Mouse (Mus musculus): ENCODE results near the gene Sobp. TPM values are rescaled to one million over a fixed set of nuclear protein-coding genes. Genes with fewer than 3 reads are reported as not detected.

The Sobp gene
- total RNA-seq, 2 experiments from 2014 or later: 79.9 to 91.3 TPM

- no peak for DNase-seq (ENCODE audit: extremely low spot score in 1 of 2, low spot score in 1 of 2)
These were observed 172.2 kb downstream of the Sobp start for GRCm38 (mm10) chr10:43002066-43002678.

DNA sequence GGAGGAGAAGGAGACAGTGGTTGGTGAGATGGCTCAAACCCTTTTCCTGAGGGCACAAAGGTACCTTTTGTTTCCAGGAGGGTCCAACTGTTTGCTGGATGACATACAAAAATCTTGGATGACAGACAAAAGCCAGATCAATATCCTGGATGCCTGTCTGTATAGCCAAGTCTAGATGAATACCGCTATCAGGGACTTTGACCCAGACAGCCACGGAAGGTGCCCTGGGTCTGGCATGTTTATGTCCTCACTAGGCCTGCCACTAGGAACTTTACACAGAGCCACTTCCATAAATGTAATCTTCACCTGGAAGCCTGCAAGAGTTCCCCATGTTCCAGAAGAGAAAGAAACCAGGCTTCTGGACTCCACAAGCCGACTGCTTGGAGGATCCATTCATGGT lies 172.9 kb downstream of the Sobp start:
- DNase-seq (ENCODE audit: extremely low spot score in 1 of 2, low spot score in 1 of 2): no peak

DNA sequence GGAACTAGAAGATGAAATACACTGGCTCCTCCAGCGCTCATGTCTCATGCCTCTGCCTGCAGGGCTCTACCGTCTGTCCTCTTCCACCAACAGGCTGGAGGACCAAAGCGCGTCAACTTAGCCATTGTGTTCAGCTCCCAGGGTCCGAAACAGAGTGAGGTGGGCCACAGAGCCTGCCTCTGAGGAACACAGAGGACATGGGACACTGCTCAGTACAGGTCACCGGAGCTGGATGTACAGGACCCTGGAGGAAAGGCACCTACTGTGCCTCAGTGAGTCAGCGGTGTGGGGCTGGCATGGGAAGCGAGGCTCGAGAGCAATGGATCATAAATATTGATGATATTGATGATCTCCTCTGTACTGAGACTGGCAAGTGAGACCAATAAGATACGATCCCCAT lies 175.0 kb downstream of the Sobp start:
- DNase-seq (ENCODE audit: extremely low spot score in 1 of 2, low spot score in 1 of 2): no peak

GRCm38 (mm10) chr10:42997278-42997677 lies 177.1 kb downstream of the Sobp start:
- DNase-seq (ENCODE audit: extremely low spot score in 1 of 2, low spot score in 1 of 2): no peak

DNA sequence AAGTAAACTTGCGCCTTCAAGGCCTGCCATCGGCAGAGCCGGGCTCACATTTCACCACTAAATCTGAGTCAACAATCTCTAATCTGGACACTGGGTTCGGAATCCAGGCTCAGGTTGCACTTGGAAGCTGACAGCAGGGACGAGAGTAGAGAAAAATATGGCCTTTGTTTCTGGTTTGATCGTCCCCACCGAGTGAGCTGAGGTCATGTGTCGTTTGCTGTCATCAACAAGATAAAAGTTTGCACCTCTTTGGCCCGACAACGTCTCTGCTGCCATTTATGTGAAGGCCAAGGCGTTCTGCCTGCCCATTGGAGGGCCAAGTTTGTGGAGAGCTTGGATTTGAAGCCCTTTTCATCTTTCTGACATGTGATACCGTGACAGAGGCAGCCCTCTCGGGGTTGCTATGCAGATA lies 178.8 kb downstream of the Sobp start:
- DNase-seq (ENCODE audit: extremely low spot score in 1 of 2, low spot score in 1 of 2): no peak

- no peak for DNase-seq (ENCODE audit: extremely low spot score in 1 of 2, low spot score in 1 of 2)
These were observed 180.0 kb downstream of the Sobp start for GRCm38 (mm10) chr10:42994331-42994782.

DNA sequence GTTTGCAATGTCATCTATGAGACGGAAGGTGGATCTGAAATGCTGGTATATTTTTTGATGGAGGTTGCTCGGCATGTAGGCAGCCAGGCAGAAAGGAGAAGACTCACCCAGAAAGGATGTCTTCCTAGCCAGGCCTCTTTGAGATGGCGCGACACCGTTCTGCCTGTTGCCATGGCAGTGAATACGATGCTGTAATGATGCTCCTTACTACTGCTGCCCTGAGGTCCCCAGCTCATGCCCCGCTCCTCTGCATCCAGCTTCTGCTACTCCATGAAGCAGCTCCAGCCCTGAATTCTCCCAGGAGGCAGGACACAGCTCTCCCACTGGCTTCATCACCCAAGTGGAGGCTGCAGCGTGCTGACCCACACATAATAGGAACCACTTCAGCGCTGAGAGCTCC lies 183.3 kb downstream of the Sobp start:
- no peak for DNase-seq (ENCODE audit: extremely low spot score in 1 of 2, low spot score in 1 of 2)

DNA sequence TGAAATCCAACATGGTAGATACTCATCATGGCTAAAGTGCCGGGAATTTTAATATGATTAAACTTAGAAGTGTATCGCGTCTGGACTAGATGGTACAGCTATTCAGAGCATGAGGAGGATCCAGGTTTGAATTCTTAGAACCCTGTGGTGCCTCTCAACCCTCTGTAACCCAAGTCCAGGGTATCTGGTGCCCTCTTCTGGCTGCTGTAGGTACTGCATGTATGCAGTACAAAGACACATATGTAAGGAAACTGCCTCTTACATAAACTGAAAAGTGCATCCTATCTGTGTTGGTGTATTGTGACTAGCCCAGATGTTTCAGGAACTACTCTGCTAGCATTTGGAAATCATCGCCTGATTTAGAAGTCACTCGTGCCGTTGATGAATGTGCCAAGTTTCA lies 184.4 kb downstream of the Sobp start:
- DNase-seq (ENCODE audit: extremely low spot score in 1 of 2, low spot score in 1 of 2): peak in 1 of 2 experiments; percentile 74

GRCm38 (mm10) chr10:42988627-42989026 lies 185.7 kb downstream of the Sobp start:
- DNase-seq (ENCODE audit: extremely low spot score in 1 of 2, low spot score in 1 of 2): no peak

- DNase-seq (ENCODE audit: extremely low spot score in 1 of 2, low spot score in 1 of 2): peak in 1 of 2 experiments; percentile 15
These were observed 186.7 kb downstream of the Sobp start for GRCm38 (mm10) chr10:42987594-42988052.

DNA sequence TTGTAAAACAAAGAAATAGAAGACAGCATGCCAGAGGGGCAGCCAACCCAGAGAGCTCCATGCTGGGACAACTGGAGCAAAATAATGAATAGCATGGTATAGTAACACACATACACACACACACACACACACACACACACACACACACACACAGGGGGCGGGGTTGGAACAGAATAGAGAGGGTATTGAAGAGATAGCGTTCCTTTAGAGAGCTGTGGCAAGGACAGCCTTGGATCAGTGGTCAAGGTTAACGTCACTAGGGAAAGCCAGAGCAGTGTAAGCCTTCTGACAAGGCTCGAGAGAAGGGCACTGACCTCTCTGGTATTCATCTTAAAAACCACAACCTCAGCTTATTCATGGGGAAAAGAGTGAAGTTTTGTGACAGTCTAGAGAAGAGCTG lies 189.4 kb downstream of the Sobp start:
- no peak for DNase-seq (ENCODE audit: extremely low spot score in 1 of 2, low spot score in 1 of 2)

DNA sequence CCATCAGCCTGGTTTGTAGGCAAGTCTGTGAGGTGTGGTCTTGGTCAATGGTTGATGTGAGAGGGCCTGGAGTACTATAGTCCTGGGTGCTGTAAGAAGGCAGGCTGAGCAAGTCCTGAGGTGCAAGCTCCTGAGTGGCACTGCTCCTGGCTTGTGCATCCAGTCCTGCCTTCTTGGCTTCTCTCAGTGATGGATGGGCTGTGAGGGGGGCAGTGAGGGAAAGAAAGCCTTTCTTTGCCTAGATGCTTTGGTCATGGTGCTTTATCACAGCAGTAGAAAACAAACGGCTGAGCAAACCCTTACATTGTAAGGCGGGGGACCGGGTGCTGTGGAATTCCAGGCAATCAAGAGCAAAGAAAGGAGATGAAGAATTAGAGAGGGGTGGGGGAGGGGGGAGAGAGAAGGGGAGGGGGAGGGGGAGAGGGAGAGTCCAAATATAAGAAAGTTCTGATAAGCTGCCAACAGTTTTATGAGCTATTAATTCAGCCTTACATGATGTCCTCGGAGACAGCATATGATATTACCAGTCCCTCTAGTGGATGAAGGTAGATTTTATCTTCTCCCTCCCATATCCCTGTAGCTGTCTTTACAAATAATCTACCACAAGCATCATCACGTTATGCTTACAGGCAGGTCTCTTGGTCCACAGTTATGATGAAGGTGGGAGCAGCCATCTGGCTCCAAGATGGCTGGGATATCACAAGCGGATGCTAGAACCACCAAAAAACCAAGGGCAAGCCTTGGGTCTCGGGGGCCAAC lies 193.2 kb downstream of the Sobp start:
- DNase-seq (ENCODE audit: extremely low spot score in 1 of 2, low spot score in 1 of 2): no peak

- no peak for DNase-seq (ENCODE audit: extremely low spot score in 1 of 2, low spot score in 1 of 2)
These were observed 196.0 kb downstream of the Sobp start for GRCm38 (mm10) chr10:42978346-42978745.

DNA sequence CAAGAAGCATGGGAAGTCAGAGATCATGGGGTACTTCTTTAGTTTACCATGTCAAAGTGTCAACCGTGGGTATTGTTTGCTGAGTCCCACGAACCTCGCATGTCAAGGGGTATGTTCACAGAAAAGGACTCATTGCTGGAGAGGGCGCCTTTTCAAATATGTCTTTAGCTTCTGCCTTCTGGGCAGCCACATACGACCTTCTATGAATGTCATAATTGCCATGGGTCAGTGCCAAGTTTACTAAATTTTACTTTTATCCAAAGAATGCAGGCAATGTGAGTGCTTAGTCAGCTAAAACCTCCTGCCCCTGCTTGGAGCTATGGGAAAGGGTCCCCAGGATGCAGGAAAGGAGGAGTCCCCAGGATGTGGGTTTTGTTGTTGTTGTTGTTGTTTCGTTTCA lies 197.8 kb downstream of the Sobp start:
- no peak for DNase-seq (ENCODE audit: extremely low spot score in 1 of 2, low spot score in 1 of 2)

GRCm38 (mm10) chr10:42973537-42973936 lies 200.8 kb downstream of the Sobp start:
- DNase-seq (ENCODE audit: extremely low spot score in 1 of 2, low spot score in 1 of 2): no peak

DNA sequence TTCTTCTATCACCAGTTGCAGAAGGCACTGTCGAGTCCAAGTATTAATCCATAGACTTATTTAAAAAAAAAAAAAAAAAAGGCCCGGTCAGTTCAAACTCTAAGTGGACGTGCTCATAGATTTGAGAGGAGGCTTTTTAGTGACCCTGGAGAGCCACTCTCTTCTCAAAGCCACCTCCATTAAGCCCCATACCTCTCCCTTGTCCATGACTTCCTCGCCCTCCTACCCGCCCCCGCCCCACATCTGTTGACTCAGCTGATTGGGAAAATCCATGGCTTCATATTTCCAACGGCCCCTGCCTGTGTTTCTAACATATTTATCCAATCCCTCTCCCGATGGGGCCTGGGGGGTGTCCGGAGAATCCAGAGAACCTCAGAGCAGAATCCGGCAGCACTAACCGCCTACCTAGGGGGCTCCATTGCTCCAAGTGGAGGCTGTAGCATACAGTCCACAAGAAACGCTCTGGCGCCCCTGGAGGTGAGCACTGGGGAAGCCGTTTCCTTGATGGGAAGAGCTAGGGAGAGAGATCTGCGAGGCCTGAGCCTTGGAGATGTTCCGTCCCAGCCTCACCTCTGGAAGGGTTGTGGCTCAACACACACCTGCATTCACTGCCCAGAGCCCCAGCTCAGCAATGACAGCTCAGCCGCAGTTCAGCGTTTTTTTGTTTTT lies 201.7 kb downstream of the Sobp start:
- peak in 1 of 2 experiments; percentile 63 for DNase-seq (ENCODE audit: extremely low spot score in 1 of 2, low spot score in 1 of 2)

GRCm38 (mm10) chr10:42968332-42968731 lies 206.0 kb downstream of the Sobp start:
- no peak for DNase-seq (ENCODE audit: extremely low spot score in 1 of 2, low spot score in 1 of 2)

GRCm38 (mm10) chr10:42963061-42963460 lies 211.3 kb downstream of the Sobp start:
- DNase-seq (ENCODE audit: extremely low spot score in 1 of 2, low spot score in 1 of 2): no peak

DNA sequence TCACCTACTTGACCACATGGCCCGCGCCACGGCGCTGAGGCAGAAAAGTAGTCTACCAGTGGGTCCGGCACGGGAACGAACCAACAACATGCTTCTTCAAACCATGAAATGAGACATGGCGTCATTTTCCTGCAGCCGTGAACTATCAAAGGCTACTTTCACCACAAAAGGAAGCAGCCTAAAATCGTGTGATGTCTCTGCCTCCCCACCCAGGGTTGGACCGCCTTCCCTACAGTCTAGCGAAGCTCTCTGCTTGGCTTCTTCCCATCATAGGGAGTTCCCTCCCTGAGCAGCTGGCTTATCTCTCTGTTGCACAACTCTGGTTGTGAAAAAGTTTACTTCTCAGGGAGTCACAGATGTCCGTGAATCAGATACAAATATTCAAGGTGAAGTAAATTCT lies 211.7 kb downstream of the Sobp start:
- no peak for DNase-seq (ENCODE audit: extremely low spot score in 1 of 2, low spot score in 1 of 2)

- DNase-seq (ENCODE audit: extremely low spot score in 1 of 2, low spot score in 1 of 2): no peak
These were observed 212.1 kb downstream of the Sobp start for GRCm38 (mm10) chr10:42962181-42962601.

DNA sequence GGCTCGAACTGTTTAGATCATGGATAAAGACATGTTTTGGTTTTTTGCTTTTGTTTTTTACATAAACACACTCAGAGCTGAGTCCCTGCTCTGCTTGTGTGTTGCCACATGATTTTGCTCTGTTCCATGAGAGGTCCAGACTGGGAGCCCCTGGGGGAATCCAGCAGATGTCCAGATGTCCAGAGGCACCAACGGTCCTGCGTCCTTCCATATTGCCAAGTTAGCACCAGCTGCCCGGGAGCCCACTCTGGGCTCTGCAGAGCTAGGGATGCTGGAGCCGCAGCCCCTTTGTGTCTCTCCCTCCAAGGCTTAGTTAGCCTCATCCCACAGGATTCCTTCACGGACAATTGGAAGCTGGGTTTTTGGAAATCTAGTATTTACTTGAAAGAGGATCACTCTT lies 212.6 kb downstream of the Sobp start:
- no peak for DNase-seq (ENCODE audit: extremely low spot score in 1 of 2, low spot score in 1 of 2)

Measured in layer of hippocampus, postnatal 25 days (tissue).